Mouse (Mus musculus) bone marrow, adult 2 months (tissue): ENCODE data around the gene Inha.

Source experiments
- CTCF ChIP-seq: fragments of 200-500 bp; IDR thresholded peaks from 2 replicates; pipeline ENCODE4 v1.5.1; 2011; ENCODE audit warnings: low read length, control low read depth; ENCODE audit not compliant: control insufficient read depth, insufficient read depth
- POLR2A ChIP-seq: fragments of 200-500 bp; IDR thresholded peaks from 2 replicates; pipeline ENCODE4 v1.6.1; 2011; ENCODE audit warnings: low read depth, mild to moderate bottlenecking, control low read depth, low read length, borderline replicate concordance; ENCODE audit not compliant: control insufficient read depth

- no peak for TF ChIP-seq CTCF
- no peak for TF ChIP-seq POLR2A
Measured at GRCm38 (mm10) chr1:75509586-75509985, 2.7 kb downstream of the Inha start.
